Mouse (Mus musculus) testis, adult 2 months (tissue): ENCODE results near the gene Flt4.

Source experiments
- CTCF ChIP-seq: fragments of 200-500 bp; IDR thresholded peaks from 2 replicates; pipeline ENCODE4 v1.5.1; 2012; ENCODE audit warnings: low read depth, mild to moderate bottlenecking, inconsistent platforms, low read length, moderate library complexity; ENCODE audit not compliant: control insufficient read depth, insufficient read depth, insufficient replicate concordance
- POLR2A ChIP-seq: fragments of 200-500 bp; IDR thresholded peaks from 2 replicates; pipeline ENCODE4 v1.6.1; 2012; ENCODE audit warnings: low read depth, mild to moderate bottlenecking, inconsistent platforms, low read length, moderate library complexity; ENCODE audit not compliant: control insufficient read depth

DNA sequence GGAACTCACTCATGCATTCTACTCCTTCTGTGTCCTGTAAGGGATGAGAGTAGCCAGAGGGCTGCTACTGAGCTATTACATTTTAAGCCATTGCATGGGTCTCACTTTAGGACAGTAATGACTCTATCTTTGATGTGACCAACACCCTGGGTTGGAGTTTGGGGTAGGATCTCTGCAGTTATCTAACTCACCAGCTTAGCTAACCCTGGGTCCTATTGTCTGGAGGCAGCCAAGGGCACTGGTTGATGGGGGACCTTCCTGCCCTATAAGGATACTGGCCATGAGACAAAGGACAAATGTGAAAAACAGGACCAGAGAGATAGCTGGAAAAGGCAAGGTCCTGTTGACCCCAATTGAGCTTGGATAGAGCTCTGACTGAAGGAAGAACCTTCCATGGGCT is 46.4 kb downstream of the Flt4 start:
- TF ChIP-seq POLR2A = no peak
- no peak for TF ChIP-seq CTCF
